Mouse (Mus musculus) lung, adult 2 months (tissue): ENCODE measurements around the gene Eme1. TPM values are rescaled to one million over a fixed set of nuclear protein-coding genes. Genes with fewer than 3 reads are reported as not detected.
A peak's percentile ranks its signal among the peaks of the same experiment; 100 is the strongest.
"Not testable (repeated sequence)": the region's sequence is repeated elsewhere in the genome, so short reads cannot be mapped to it uniquely, and the experiment has no call there.

ENCODE experiments used
- DNase-seq: peaks from one replicate; pipeline ENCODE4 v3.0.0; 2022
- H3K4me1 ChIP-seq: fragments of 200-500 bp; 2 replicates; pipeline ENCODE4 v1.6.1; 2011; ENCODE audit warnings: low read length; ENCODE audit not compliant: control insufficient read depth, insufficient read depth
- H3K4me3 ChIP-seq: fragments of 200-500 bp; replicated peaks from 2 replicates; pipeline ENCODE3; 2011; ENCODE audit warnings: low read depth, mild to moderate bottlenecking, control low read depth, low read length; ENCODE audit errors: extremely low read depth
- CTCF ChIP-seq: fragments of 200-500 bp; IDR thresholded peaks from 2 replicates; pipeline ENCODE4 v1.5.1; 2011; ENCODE audit warnings: mild to moderate bottlenecking, low read length, control low read depth; ENCODE audit not compliant: insufficient read depth
- POLR2A ChIP-seq: fragments of 200-500 bp; IDR thresholded peaks from 2 replicates; pipeline ENCODE4 v1.6.1; 2011; ENCODE audit warnings: low read depth, mild to moderate bottlenecking, control low read depth, low read length, borderline replicate concordance; ENCODE audit errors: extremely low read depth
- WGBS: fragments of 180-500 bp; shearing (Covaris S2); methylation state at CpG from one replicate; pipeline ENCODE4 v1.1.7; 2018; 5-methylcytosine and 5-hydroxymethylcytosine counted together
- polyA plus RNA-seq: library from polyadenylated mRNA; depleted of rRNA; stranded (reverse); fragments of >200 nt; gene quantifications from 2 replicates; pipeline ENCODE4 v1.2.3, GENCODE M21; 2012; rRNA removed

Gene Eme1
- polyA plus RNA-seq = 0.11 and 0.51 TPM in 2 replicates

- WGBS = under 1% methylated on average over 32 of the region's 32 CpGs
- Histone ChIP-seq H3K4me1 (peaks cover 2% of the 10 kb centered on the region), H3K4me3 (peak within 1 kb of the TSS; percentile 96)
- peak; percentile 95 for DNase-seq
- TF ChIP-seq CTCF = no peak
- peak; percentile 49; the same call in 1 of the 2 replicates for TF ChIP-seq POLR2A
These were observed at the start of gene Eme1, which contains the start of gene Mrpl27 for GRCm38 (mm10) chr11:94653663-94654436. Eme1 (minus strand) TSS chr11:94653964. Mrpl27 (plus strand) TSS chr11:94653767.

DNA sequence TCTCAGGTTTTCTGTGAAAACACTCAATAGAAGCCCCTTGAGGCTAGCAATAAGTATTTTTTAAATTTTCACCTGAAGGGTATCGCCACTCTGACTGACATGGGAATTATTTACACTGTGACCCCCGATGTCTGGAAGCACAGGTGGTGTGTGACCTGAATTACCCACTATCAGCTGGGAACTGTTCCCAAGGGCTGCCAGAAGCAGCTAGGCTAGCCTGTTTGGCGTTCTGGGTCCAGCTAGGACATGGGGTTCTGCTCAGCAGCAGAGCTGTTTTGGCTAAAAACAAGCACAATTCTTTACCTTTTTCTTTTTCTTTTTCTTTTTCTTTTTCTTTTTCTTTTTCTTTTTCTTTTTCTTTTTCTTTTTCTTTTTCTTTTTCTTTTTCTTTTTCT, 48.4 kb upstream of the Eme1 start:
- TF ChIP-seq POLR2A (no peak), CTCF (no peak)
- WGBS = 34% methylated on average over 3 of the region's 3 CpGs
- no peaks in the 10 kb centered on the region for H3K4me1 ChIP-seq
- no peak for DNase-seq
- H3K4me3 ChIP-seq = no peak overlapping the region

DNA sequence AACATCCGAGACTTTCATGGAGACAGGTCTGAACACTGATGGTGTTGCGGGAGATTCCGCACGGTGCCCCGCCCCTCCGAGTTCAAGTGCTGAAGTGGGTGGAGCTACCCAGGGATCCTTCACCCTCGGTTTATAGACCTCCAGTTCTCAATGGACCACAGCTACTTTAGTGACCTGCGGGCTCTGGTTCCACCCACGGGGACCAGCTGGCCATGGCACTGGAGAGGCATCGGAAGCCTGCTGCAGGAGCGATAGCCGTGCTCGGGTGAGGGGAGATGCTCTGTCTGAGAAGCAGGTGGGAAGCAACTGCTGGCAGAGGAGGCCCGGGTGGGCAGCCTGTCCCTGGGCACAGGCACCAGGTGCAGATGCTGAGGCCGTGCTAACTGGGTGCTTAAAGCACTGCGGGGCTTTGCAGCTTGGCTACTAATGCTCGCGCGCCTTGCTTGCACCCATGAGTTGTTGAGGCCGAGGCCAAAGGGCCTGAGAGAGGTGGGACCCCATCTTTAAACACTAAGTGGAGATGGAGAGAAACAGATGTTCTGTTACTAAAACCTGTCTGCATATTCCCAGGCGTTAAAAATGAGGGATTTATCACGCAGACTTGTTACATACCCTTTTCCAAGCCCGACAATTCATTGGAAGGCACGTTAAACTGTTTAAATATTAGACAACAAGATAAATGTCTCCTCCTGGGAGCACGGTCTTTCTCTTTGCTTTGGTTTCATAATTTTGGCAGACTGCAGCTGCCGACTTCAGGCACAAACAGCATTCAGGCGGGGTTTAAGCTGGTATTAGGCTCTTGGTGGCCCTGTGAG, 47.8 kb upstream of the Eme1 start:
- 40% methylated on average over 27 of the region's 27 CpGs for WGBS

GRCm38 (mm10) chr11:94699399-94699798, 45.6 kb upstream of the Eme1 start:
- no peaks in the 10 kb centered on the region for H3K4me1 ChIP-seq
- H3K4me3 ChIP-seq = no peak overlapping the region
- WGBS = 99% methylated on average over 3 of the region's 3 CpGs

More for the DNA sequence above, 47.8 kb upstream of the Eme1 start:
- Histone ChIP-seq H3K4me1 (no peaks in the 10 kb centered on the region), H3K4me3 (no peak overlapping the region)
- DNase-seq = no peak
- TF ChIP-seq POLR2A = no peak
- TF ChIP-seq CTCF = no peak

GRCm38 (mm10) chr11:94697703-94698464, 44.1 kb upstream of the Eme1 start:
- no peak for DNase-seq
- Histone ChIP-seq H3K4me1 (no peaks in the 10 kb centered on the region), H3K4me3 (no peak overlapping the region)
- no peak for TF ChIP-seq POLR2A
- no peak for TF ChIP-seq CTCF
- WGBS = 41% methylated on average over 13 of the region's 13 CpGs

More at GRCm38 (mm10) chr11:94699399-94699798, 45.6 kb upstream of the Eme1 start:
- no peak for DNase-seq
- TF ChIP-seq CTCF (no peak), POLR2A (no peak)

DNA sequence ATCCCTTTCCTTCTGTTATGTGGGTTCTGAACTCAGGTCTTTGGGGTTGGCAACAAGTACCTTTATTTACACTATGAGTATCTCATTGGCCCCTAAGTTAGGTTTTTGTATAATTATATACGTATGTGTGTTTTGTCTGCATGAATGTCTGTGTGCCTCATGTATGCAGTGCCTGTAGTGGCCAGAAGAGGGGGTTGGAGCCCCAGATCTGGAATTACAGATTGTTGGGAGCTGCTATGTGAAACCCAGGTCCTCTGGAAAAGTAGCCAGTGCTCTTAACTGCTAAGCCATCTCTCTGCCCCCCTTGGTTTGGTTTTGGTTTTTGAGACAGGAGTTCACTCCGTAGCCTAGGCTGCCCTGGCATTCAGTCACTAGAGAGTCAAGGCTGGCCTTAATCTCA, 43.4 kb upstream of the Eme1 start:
- no peak for TF ChIP-seq CTCF
- no peak for TF ChIP-seq POLR2A
- Histone ChIP-seq H3K4me1 (no peaks in the 10 kb centered on the region), H3K4me3 (no peak overlapping the region)
- 85% methylated on average over 2 of the region's 2 CpGs for WGBS
- no peak for DNase-seq

DNA sequence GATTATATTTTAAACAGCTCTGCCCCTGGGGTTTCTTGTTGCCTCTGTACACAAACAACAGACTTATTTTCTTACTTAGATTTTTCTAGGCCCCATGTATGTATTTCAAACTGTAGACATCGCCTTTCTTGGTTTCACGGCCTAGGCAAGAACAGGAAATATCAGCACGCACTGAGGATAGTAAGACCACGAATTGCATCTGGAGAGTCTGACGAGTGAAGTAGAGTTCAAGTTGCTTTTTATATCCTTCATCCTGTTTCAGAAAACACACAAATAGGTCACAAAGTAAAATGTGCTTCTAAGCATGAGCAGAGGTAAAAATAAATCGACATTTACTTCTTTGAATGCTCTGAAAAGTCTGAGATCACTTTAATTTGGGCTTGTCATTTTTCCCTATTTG, 41.7 kb upstream of the Eme1 start:
- H3K4me3 ChIP-seq = no peak overlapping the region
- no peak for DNase-seq
- TF ChIP-seq POLR2A = no peak
- no peak for TF ChIP-seq CTCF
- H3K4me1 ChIP-seq = no peaks in the 10 kb centered on the region
- 49% methylated on average over 6 of the region's 6 CpGs for WGBS

- DNase-seq, H3K4me1 ChIP-seq, H3K4me3 ChIP-seq: not testable (repeated sequence)
These were observed 38.7 kb upstream of the Eme1 start for GRCm38 (mm10) chr11:94692502-94692901.

DNA sequence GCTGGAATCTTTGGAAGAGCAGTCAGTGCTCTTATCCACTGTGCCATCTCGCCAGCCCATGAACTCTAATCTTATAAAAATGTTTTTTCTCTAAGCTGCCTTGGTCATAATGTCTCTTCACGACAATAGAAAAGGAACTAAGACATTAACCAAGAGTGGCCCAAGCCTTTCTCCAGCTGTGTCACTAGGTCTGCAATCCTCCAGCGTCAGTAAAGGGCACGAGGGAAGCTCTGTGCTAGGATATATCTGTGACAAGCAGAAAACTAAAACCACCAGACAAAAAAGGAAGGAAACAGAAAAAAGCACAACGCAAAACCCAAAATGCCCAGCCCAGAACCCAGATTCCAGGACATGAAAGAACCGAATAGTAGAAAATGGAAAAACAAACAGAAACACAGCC, 33.4 kb upstream of the Eme1 start:
- 64% methylated on average over 6 of the region's 6 CpGs for WGBS
- DNase-seq = no peak
- no peak for TF ChIP-seq CTCF

More for the DNA sequence above, 33.4 kb upstream of the Eme1 start:
- no peaks in the 10 kb centered on the region; the same call in 1 of the 2 replicates for H3K4me1 ChIP-seq
- H3K4me3 ChIP-seq = no peak overlapping the region
